Mouse (Mus musculus) bone marrow, adult 2 months (tissue): Measurements from ENCODE around the gene Slc38a10.

Experiments used
- CTCF ChIP-seq: fragments of 200-500 bp; IDR thresholded peaks from 2 replicates; pipeline ENCODE4 v1.5.1; 2011; ENCODE audit warnings: low read length, control low read depth; ENCODE audit not compliant: control insufficient read depth, insufficient read depth
- POLR2A ChIP-seq: fragments of 200-500 bp; IDR thresholded peaks from 2 replicates; pipeline ENCODE4 v1.6.1; 2011; ENCODE audit warnings: low read depth, mild to moderate bottlenecking, control low read depth, low read length, borderline replicate concordance; ENCODE audit not compliant: control insufficient read depth

DNA sequence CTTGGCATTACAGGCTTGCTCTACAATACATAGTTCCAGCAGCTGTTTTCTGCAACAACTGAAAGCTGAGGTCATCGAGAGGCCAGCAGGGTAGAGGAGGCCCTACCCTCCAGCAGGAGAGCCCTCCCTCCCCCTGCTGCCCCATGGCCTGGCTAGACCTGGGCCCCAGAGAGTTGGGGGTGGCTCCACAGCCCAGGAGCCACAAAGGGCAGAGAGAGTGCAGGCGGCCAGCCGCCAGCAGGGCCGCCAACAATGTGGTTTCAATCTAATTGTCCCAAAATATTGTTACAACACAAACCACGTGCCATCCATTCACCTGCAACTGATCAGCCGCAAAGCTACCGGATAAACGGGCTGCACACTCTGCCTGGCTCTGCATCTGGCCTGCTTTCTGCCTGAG lies 20.0 kb upstream of the Slc38a10 start:
- TF ChIP-seq CTCF (no peak), POLR2A (no peak)
